18 mouse cellular contexts compared by ENCODE assay signal in genomic region chrX:140214198-140214849, GRCm38 (mm10).
DNase-seq lines count a peak whose midpoint lies in the region; ATAC-seq and TF ChIP-seq lines count a peak whose summit lies in the region.
"Had no signal": no experiment of that assay in that cellular context is flagged by ENCODE, and none has a peak within 500 bp of the region (broad histone marks: within the 10 kb centered on the region; RNA-seq: fewer than 3 reads in every experiment).

No protein-coding gene starts in this region.

- H3K9ac ChIP-seq in forebrain, postnatal 0 days = no peak overlapping the region
- no peak overlapping the region for H3K9ac ChIP-seq in forebrain, embryonic 13.5 days
- H3K9ac ChIP-seq in neural tube, embryonic 14.5 days (replicated peaks; ENCODE audit: low read depth, low read length) = no peak overlapping the region
- H3K9ac ChIP-seq: heart, embryonic 13.5 days; lung, embryonic 15.5 days; stomach, embryonic 15.5 days had no signal

- H3K27ac ChIP-seq in forebrain, postnatal 0 days (ENCODE audit: low read depth, low read length) = no peak overlapping the region
- no peak overlapping the region for H3K27ac ChIP-seq in forebrain, embryonic 13.5 days
- no peak overlapping the region for H3K27ac ChIP-seq in neural tube, embryonic 14.5 days (ENCODE audit: low read depth, low read length)
- H3K27ac ChIP-seq: heart, embryonic 13.5 days; lung, embryonic 15.5 days; stomach, embryonic 15.5 days had no signal

- H3K4me2 ChIP-seq in forebrain, postnatal 0 days (ENCODE audit: low read depth) = no peak overlapping the region
- H3K4me2 ChIP-seq in forebrain, embryonic 13.5 days = no peak overlapping the region
- H3K4me2 ChIP-seq in neural tube, embryonic 14.5 days (ENCODE audit: low read depth, low read length) = no peak overlapping the region
- H3K4me2 ChIP-seq: heart, embryonic 13.5 days; lung, embryonic 15.5 days; stomach, embryonic 15.5 days had no signal

- H3K36me3 ChIP-seq in forebrain, postnatal 0 days (ENCODE audit: insufficient read depth) = no peaks in the 10 kb centered on the region
- no peaks in the 10 kb centered on the region for H3K36me3 ChIP-seq in forebrain, embryonic 13.5 days (ENCODE audit: poor library complexity, severe bottlenecking)
- no peaks in the 10 kb centered on the region for H3K36me3 ChIP-seq in neural tube, embryonic 14.5 days (ENCODE audit: control insufficient read depth, insufficient read depth, low read length)
- H3K36me3 ChIP-seq: heart, embryonic 13.5 days; lung, embryonic 15.5 days; stomach, embryonic 15.5 days had no signal

- peak; percentile 21 for DNase-seq in forebrain, postnatal 0 days
- DNase-seq in neural tube, embryonic 10.5 days (ENCODE audit: extremely low spot score, low spot score) = no peak
- DNase-seq in cerebellum, postnatal 10 days = peak; percentile 70 to 78
- no peak for DNase-seq in layer of hippocampus, adult 9-10 months (ENCODE audit: low spot score)
- no peak for DNase-seq in kidney, adult 11 months
- no peak for DNase-seq in gastrocnemius, postnatal 14 days
- DNase-seq: embryo, embryonic 11 days; gastrocnemius, postnatal 10 days; kidney, adult 2 months; liver; thymus, postnatal 25 days had no signal

- intact Hi-C loops in gastrocnemius, postnatal 14 days (cut with DNase I; ENCODE audit: low total_unique reads) = no loop called here

- H3K4me3 ChIP-seq in forebrain, postnatal 0 days (ENCODE audit: low read depth, low read length) = no peak overlapping the region
- no peak overlapping the region for H3K4me3 ChIP-seq in forebrain, embryonic 13.5 days
- no peak overlapping the region for H3K4me3 ChIP-seq in neural tube, embryonic 14.5 days (ENCODE audit: low read depth, low read length)
- H3K4me3 ChIP-seq: erythroblast, embryonic 14.5 days; heart, embryonic 13.5 days; lung, embryonic 15.5 days; megakaryocyte, embryonic 14.5 days; stomach, embryonic 15.5 days had no signal

- H3K4me1 ChIP-seq in forebrain, postnatal 0 days (ENCODE audit: insufficient read depth) = 0 out of 2 replicates have a peak, but pooled peaks cover 4% of the 10 kb centered on the region
- H3K4me1 ChIP-seq in forebrain, embryonic 13.5 days = no peaks in the 10 kb centered on the region
- H3K4me1 ChIP-seq in neural tube, embryonic 14.5 days (ENCODE audit: control insufficient read depth, insufficient read depth, low read length) = no peaks in the 10 kb centered on the region
- H3K4me1 ChIP-seq: heart, embryonic 13.5 days; lung, embryonic 15.5 days; megakaryocyte, embryonic 14.5 days; stomach, embryonic 15.5 days had no signal

- H3K27me3 ChIP-seq in forebrain, postnatal 0 days (ENCODE audit: insufficient read depth, low read length) = no peaks in the 10 kb centered on the region
- peaks cover 6% of the 10 kb centered on the region; the same call in 1 of the 2 replicates for H3K27me3 ChIP-seq in forebrain, embryonic 13.5 days
- no peaks in the 10 kb centered on the region; the same call in 1 of the 2 replicates for H3K27me3 ChIP-seq in neural tube, embryonic 14.5 days (ENCODE audit: control insufficient read depth, insufficient read depth, low read length)

- no peak for TF ChIP-seq CTCF in forebrain, postnatal 0 days (IDR thresholded peaks at IDR 0.05; ENCODE audit: low read depth)

- H3K9me3 ChIP-seq in forebrain, postnatal 0 days (ENCODE audit: low read length) = no peaks in the 10 kb centered on the region
- H3K9me3 ChIP-seq in forebrain, embryonic 13.5 days (replicated peaks) = no peaks in the 10 kb centered on the region
- no peaks in the 10 kb centered on the region for H3K9me3 ChIP-seq in neural tube, embryonic 14.5 days (ENCODE audit: control insufficient read depth, low read length)
- H3K9me3 ChIP-seq: heart, embryonic 13.5 days; lung, embryonic 15.5 days; megakaryocyte, embryonic 14.5 days; stomach, embryonic 15.5 days had no signal

- 30% methylated on average over 4 of the region's 4 CpGs for WGBS in forebrain, postnatal 0 days
- WGBS in forebrain, embryonic 13.5 days = 41% methylated on average over 4 of the region's 4 CpGs
- 41% methylated on average over 4 of the region's 4 CpGs for WGBS in neural tube, embryonic 14.5 days

- peak; percentile 63 for ATAC-seq in forebrain, postnatal 0 days
- ATAC-seq in forebrain, embryonic 13.5 days = no peak
- ATAC-seq in neural tube, embryonic 14.5 days (ENCODE audit: low read depth) = peak; percentile 28; the same call in 1 of the 2 replicates

Comparison
In these comparisons a context has a peak if more than half of its experiments do, and no peak if none do; other contexts are left out.
1. DNase-seq: peak in forebrain, postnatal 0 days (single experiment) and cerebellum, postnatal 10 days (2 of 2); none in neural tube, embryonic 10.5 days (single experiment), layer of hippocampus, adult 9-10 months (single experiment), kidney, adult 11 months (single experiment) and gastrocnemius, postnatal 14 days (single experiment).